Mouse (Mus musculus) liver, postnatal 0 days (tissue): Measurements from ENCODE around the gene Cfap57. TPM values are rescaled to one million over a fixed set of nuclear protein-coding genes. Genes with fewer than 3 reads are reported as not detected.

Experiments used
- ATAC-seq: fragments of 200-750 bp; cut with Nextera tagmentation; 2 replicates; pipeline ENCODE4 v1.8.0; 2017; ENCODE audit warnings: mild to moderate bottlenecking, moderate library complexity
- DNase-seq: peaks from one replicate; pipeline ENCODE4 v3.0.0-alpha.2; 2016
- H3K27ac ChIP-seq: fragments of 300-500 bp; sonication (generic); 2 replicates; pipeline ENCODE4 v1.5.1; 2014; ENCODE audit warnings: antibody characterized with exemption, moderate library complexity, mild to moderate bottlenecking, low read depth
- H3K27me3 ChIP-seq: fragments of 300-500 bp; sonication (generic); 2 replicates; pipeline ENCODE4 v1.6.1; 2014; ENCODE audit warnings: low read length, control low read depth, mixed read lengths; ENCODE audit not compliant: insufficient read depth
- H3K36me3 ChIP-seq: fragments of 300-500 bp; sonication (generic); replicated peaks from 2 replicates; pipeline ENCODE4 v1.6.1; 2014; ENCODE audit warnings: mild to moderate bottlenecking, control low read depth, low read length, moderate library complexity, mixed read lengths; ENCODE audit not compliant: insufficient read depth
- H3K4me1 ChIP-seq: fragments of 300-500 bp; sonication (generic); 2 replicates; pipeline ENCODE4 v1.6.1; 2014; ENCODE audit warnings: antibody characterized with exemption, mild to moderate bottlenecking, control low read depth; ENCODE audit not compliant: insufficient read depth
- H3K4me2 ChIP-seq: fragments of 300-500 bp; sonication (generic); 2 replicates; pipeline ENCODE4 v1.6.1; 2014; ENCODE audit warnings: low read depth, mild to moderate bottlenecking, low read length, moderate library complexity, mixed read lengths
- H3K4me3 ChIP-seq: fragments of 300-500 bp; sonication (generic); 2 replicates; pipeline ENCODE4 v1.5.1; 2014; ENCODE audit warnings: low read depth, low read length
- H3K9ac ChIP-seq: fragments of 300-500 bp; sonication (generic); replicated peaks from 2 replicates; pipeline ENCODE4 v1.6.1; 2014; ENCODE audit warnings: mild to moderate bottlenecking, moderate library complexity
- H3K9me3 ChIP-seq: fragments of 300-500 bp; sonication (generic); 2 replicates; pipeline ENCODE4 v1.6.1; 2016; ENCODE audit warnings: mild to moderate bottlenecking, control low read depth, low read length, mixed read lengths
- CTCF ChIP-seq: sonication (generic); IDR thresholded peaks from 2 replicates; pipeline ENCODE4 v1.5.1; 2016; ENCODE audit warnings: antibody characterized with exemption, low read depth
- EP300 ChIP-seq: IDR thresholded peaks from 2 replicates; pipeline ENCODE4 v1.6.1; 2016; ENCODE audit warnings: antibody characterized with exemption, low read depth, mild to moderate bottlenecking
- WGBS: fragments of 180-500 bp; shearing (Covaris S2); extraction: QIAGEN DNeasy Blood & Tissue Kit; methylation state at CpG from one replicate; pipeline ENCODE4 v1.1.7; 2014; ENCODE audit not compliant: insufficient replicate concordance; 5-methylcytosine and 5-hydroxymethylcytosine counted together
- polyA plus RNA-seq: library from polyadenylated mRNA; unstranded; fragments of >200 nt; fragmentation: Nextera tagmentation; extraction: Ambion mirVana; gene quantifications from 2 replicates; pipeline ENCODE4 v1.2.1, GENCODE M21; 2015

Gene Cfap57
- 0.36 and 0.42 TPM in 2 replicates for polyA plus RNA-seq

- ATAC-seq (peak; percentile 95), DNase-seq (peak; percentile 92)
- peak within 1 kb of the TSS; percentile 83 for H3K4me2 ChIP-seq
- peaks cover 21% of the 10 kb centered on the region for H3K36me3 ChIP-seq
- TF ChIP-seq EP300 (peak; percentile 32; the same call in 1 of the 2 replicates), CTCF (no peak)
- no peaks in the 10 kb centered on the region for H3K27me3 ChIP-seq
- no peak within 1 kb of the TSS; the same call in 1 of the 2 replicates for H3K27ac ChIP-seq
- peak within 1 kb of the TSS; percentile 77 for H3K4me3 ChIP-seq
- no peaks in the 10 kb centered on the region for H3K9me3 ChIP-seq
- WGBS = 1% methylated on average over 33 of the region's 41 CpGs
- H3K9ac ChIP-seq = peak within 1 kb of the TSS; percentile 64
- H3K4me1 ChIP-seq = peaks cover 9% of the 10 kb centered on the region
These were observed at the start of gene Cfap57, which contains the start of gene Ebna1bp2 for GRCm38 (mm10) chr4:118620279-118620966. Cfap57 (minus strand) TSS chr4:118620777. Ebna1bp2 (plus strand) TSS chr4:118620799.

- ATAC-seq = no peak
- no peak within 1 kb of the TSS for H3K4me3 ChIP-seq
- H3K27me3 ChIP-seq = no peaks in the 10 kb centered on the region
- no peaks in the 10 kb centered on the region for H3K36me3 ChIP-seq
- DNase-seq = no peak
- H3K27ac ChIP-seq = no peak within 1 kb of the TSS
- no peaks in the 10 kb centered on the region for H3K9me3 ChIP-seq
- H3K4me1 ChIP-seq = no peaks in the 10 kb centered on the region
- H3K4me2 ChIP-seq = no peak within 1 kb of the TSS
- H3K9ac ChIP-seq = no peak within 1 kb of the TSS
- TF ChIP-seq CTCF (no peak), EP300 (no peak)
These were observed 38.1 kb upstream of the Cfap57 start, which contains the start of gene Olfr62 for GRCm38 (mm10) chr4:118658652-118659051. Olfr62 (plus strand) TSS chr4:118658952.

GRCm38 (mm10) chr4:118645234-118645633 is 24.7 kb upstream of the Cfap57 start:
- H3K4me2 ChIP-seq = no peak overlapping the region
- no peaks in the 10 kb centered on the region for H3K4me1 ChIP-seq
- H3K27ac ChIP-seq = no peak overlapping the region
- WGBS = 2% methylated on average over 2 of the region's 2 CpGs
- TF ChIP-seq CTCF (peak; percentile 88), EP300 (no peak)
- H3K36me3 ChIP-seq = no peaks in the 10 kb centered on the region
- ATAC-seq = no peak
- no peak overlapping the region for H3K9ac ChIP-seq
- no peaks in the 10 kb centered on the region for H3K9me3 ChIP-seq
- peak; percentile 75 for DNase-seq
- no peaks in the 10 kb centered on the region for H3K27me3 ChIP-seq
- no peak overlapping the region for H3K4me3 ChIP-seq

GRCm38 (mm10) chr4:118642346-118643190 is 22.0 kb upstream of the Cfap57 start:
- Histone ChIP-seq H3K9me3 (no peaks in the 10 kb centered on the region), H3K4me2 (no peak overlapping the region), H3K27ac (no peak overlapping the region), H3K9ac (no peak overlapping the region), H3K4me3 (no peak overlapping the region), H3K27me3 (no peaks in the 10 kb centered on the region), H3K36me3 (no peaks in the 10 kb centered on the region), H3K4me1 (no peaks in the 10 kb centered on the region)
- DNase-seq (no peak), ATAC-seq (no peak)
- WGBS = 39% methylated on average over 20 of the region's 20 CpGs
- TF ChIP-seq EP300 (no peak), CTCF (no peak)

GRCm38 (mm10) chr4:118630261-118630660 is 9.7 kb upstream of the Cfap57 start:
- H3K27ac ChIP-seq = no peak overlapping the region
- no peaks in the 10 kb centered on the region for H3K27me3 ChIP-seq
- ATAC-seq = no peak
- H3K9me3 ChIP-seq = no peaks in the 10 kb centered on the region
- 84% methylated on average over 5 of the region's 5 CpGs for WGBS
- H3K36me3 ChIP-seq = peaks cover 28% of the 10 kb centered on the region
- no peak overlapping the region for H3K9ac ChIP-seq
- DNase-seq = no peak
- no peak overlapping the region for H3K4me3 ChIP-seq
- no peak for TF ChIP-seq CTCF
- no peak for TF ChIP-seq EP300
- no peaks in the 10 kb centered on the region for H3K4me1 ChIP-seq
- H3K4me2 ChIP-seq = no peak overlapping the region

GRCm38 (mm10) chr4:118621781-118622180 is 1.2 kb upstream of the Cfap57 start:
- no peaks in the 10 kb centered on the region for H3K9me3 ChIP-seq
- 56% methylated on average over 9 of the region's 9 CpGs for WGBS
- H3K36me3 ChIP-seq = peaks cover 32% of the 10 kb centered on the region
- H3K4me1 ChIP-seq = peaks cover 9% of the 10 kb centered on the region
- ATAC-seq (no peak), DNase-seq (no peak)
- TF ChIP-seq CTCF = no peak
- TF ChIP-seq EP300 = no peak
- H3K4me2 ChIP-seq = peak overlapping the region; percentile 83
- H3K27me3 ChIP-seq = no peaks in the 10 kb centered on the region
- peak overlapping the region; percentile 64 for H3K9ac ChIP-seq
- H3K4me3 ChIP-seq = peak overlapping the region; percentile 77
- no peak overlapping the region for H3K27ac ChIP-seq
